Mouse (Mus musculus): ENCODE measurements around the gene Ccin. TPM values are rescaled to one million over a fixed set of nuclear protein-coding genes. Genes with fewer than 3 reads are reported as not detected.

The Ccin gene
- not detected for polyA plus RNA-seq (2015; fragmentation: Illumina TruSeq; extraction: RNeasy Lipid Tissue Mini Kit (QIAGEN cat#74804); ENCODE audit: insufficient read depth, low replicate concordance)

GRCm38 (mm10) chr4:43983181-43983580, at the start of gene Ccin:
Gene Ccin, plus strand, starts transcription at chr4:43983483.

GRCm38 (mm10) chr4:43957292-43957845, 25.9 kb upstream of the Ccin start, which contains the start of gene Glipr2:
Gene Glipr2, plus strand, starts transcription at chr4:43957401.

GRCm38 (mm10) chr4:44004126-44004525, 20.8 kb downstream of the Ccin start, which contains the start of gene Clta:
Gene Clta, plus strand, starts transcription at chr4:44004452.

Other genes with a start within 250 kb of the Ccin start
- gene Olfr159, start 212.5 kb upstream of the Ccin start, polyA plus RNA-seq (2015; fragmentation: Illumina TruSeq; extraction: RNeasy Lipid Tissue Mini Kit (QIAGEN cat#74804); ENCODE audit: insufficient read depth, low replicate concordance), result not detected
- not detected for gene Olfr156, start 159.6 kb upstream of the Ccin start, polyA plus RNA-seq (2015; fragmentation: Illumina TruSeq; extraction: RNeasy Lipid Tissue Mini Kit (QIAGEN cat#74804); ENCODE audit: insufficient read depth, low replicate concordance)
- not detected for gene Olfr157, start 143.3 kb upstream of the Ccin start, polyA plus RNA-seq (2015; fragmentation: Illumina TruSeq; extraction: RNeasy Lipid Tissue Mini Kit (QIAGEN cat#74804); ENCODE audit: insufficient read depth, low replicate concordance)
- gene Olfr155, start 131.9 kb upstream of the Ccin start, polyA plus RNA-seq (2015; fragmentation: Illumina TruSeq; extraction: RNeasy Lipid Tissue Mini Kit (QIAGEN cat#74804); ENCODE audit: insufficient read depth, low replicate concordance), result not detected
- gene Reck, start 108.0 kb upstream of the Ccin start, polyA plus RNA-seq (2015; fragmentation: Illumina TruSeq; extraction: RNeasy Lipid Tissue Mini Kit (QIAGEN cat#74804); ENCODE audit: insufficient read depth, low replicate concordance), result 8.0 TPM
- 53.7 TPM for gene Glipr2, start 26.1 kb upstream of the Ccin start, polyA plus RNA-seq (2015; fragmentation: Illumina TruSeq; extraction: RNeasy Lipid Tissue Mini Kit (QIAGEN cat#74804); ENCODE audit: insufficient read depth, low replicate concordance)
- gene Clta, start 21.0 kb downstream of the Ccin start, polyA plus RNA-seq (2015; fragmentation: Illumina TruSeq; extraction: RNeasy Lipid Tissue Mini Kit (QIAGEN cat#74804); ENCODE audit: insufficient read depth, low replicate concordance), result 236 TPM
- gene Gne, start 100.7 kb downstream of the Ccin start, polyA plus RNA-seq (2015; fragmentation: Illumina TruSeq; extraction: RNeasy Lipid Tissue Mini Kit (QIAGEN cat#74804); ENCODE audit: insufficient read depth, low replicate concordance), result 17.2 TPM